Mouse (Mus musculus): ENCODE results near the gene Foxp2. TPM values are rescaled to one million over a fixed set of nuclear protein-coding genes. Genes with fewer than 3 reads are reported as not detected.

Gene Foxp2
- polyA plus RNA-seq (2014; fragmentation: Nextera tagmentation; extraction: Ambion mirVana): 82.6 and 85.7 TPM in 2 replicates

DNA sequence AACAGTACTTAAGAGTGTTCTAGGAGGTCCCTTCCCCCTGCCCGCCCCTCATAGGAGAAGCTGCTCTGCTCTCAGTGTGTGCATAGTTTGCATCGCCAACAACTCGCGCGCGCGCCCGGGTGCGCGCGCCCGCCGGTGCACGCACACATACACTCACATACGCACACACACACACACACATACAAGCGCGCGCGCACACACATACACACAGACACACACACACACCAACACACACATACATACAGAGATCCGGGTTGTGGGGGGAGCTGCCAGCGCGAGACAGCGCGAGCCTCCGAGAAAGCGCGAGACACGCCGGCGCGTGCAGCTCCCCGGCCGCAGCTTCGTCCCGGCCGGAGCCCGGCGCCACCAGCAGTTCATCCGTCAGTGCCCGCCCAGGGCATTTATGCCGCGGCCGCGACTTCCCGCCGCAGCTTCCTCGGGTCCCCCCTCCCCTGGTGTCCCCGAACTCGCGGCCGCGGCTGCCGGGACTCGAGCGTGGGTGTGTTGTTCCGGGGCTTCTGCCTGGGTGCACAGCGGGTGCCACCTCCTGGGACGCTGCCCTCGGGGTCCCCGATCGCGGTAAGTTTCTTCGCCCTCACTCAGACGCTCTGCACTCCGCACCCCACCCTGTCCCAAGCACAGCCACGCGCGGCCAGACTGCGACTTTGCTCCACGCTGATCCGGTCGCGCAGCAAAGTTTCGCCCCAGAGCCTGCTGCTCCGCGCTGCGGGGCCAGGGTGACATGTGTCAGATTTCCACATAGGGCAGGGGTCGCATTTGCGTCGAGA, at the start of gene Foxp2:
Gene Foxp2 (plus strand): TSS at position 167 of the 788 bp plus-strand sequence.
- Histone ChIP-seq H3K27me3 (ENCODE audit: insufficient read depth, low read length) (peaks cover 8% of the 10 kb centered on the region; the same call in 1 of the 2 replicates), H3K9ac (peak within 1 kb of the TSS; percentile 94), H3K36me3 (ENCODE audit: insufficient read depth) (no peaks in the 10 kb centered on the region), H3K4me1 (ENCODE audit: insufficient read depth) (peaks cover 7% of the 10 kb centered on the region), H3K4me2 (peak within 1 kb of the TSS; percentile 91), H3K4me3 (ENCODE audit: low read depth, low read length) (peak within 1 kb of the TSS; percentile 58), H3K27ac (ENCODE audit: low read depth) (peak within 1 kb of the TSS; percentile 98), H3K9me3 (ENCODE audit: low read depth, low read length) (no peaks in the 10 kb centered on the region)
- no peak for TF ChIP-seq CTCF (IDR thresholded peaks at IDR 0.05; ENCODE audit: low read depth)
- ATAC-seq (ENCODE audit: insufficient read depth) (peak; percentile 83), DNase-seq (peak; percentile 86)
- WGBS: under 1% methylated on average over 80 of the region's 80 CpGs

- Histone ChIP-seq H3K27ac (ENCODE audit: low read depth) (no peak overlapping the region), H3K9me3 (ENCODE audit: low read depth, low read length) (no peaks in the 10 kb centered on the region), H3K9ac (no peak overlapping the region), H3K4me2 (no peak overlapping the region), H3K36me3 (ENCODE audit: insufficient read depth) (no peaks in the 10 kb centered on the region), H3K4me1 (ENCODE audit: insufficient read depth) (no peaks in the 10 kb centered on the region), H3K27me3 (ENCODE audit: insufficient read depth, low read length) (no peaks in the 10 kb centered on the region), H3K4me3 (ENCODE audit: low read depth, low read length) (no peak overlapping the region)
- ATAC-seq (ENCODE audit: insufficient read depth): no peak
- no peak for DNase-seq
- TF ChIP-seq CTCF (IDR thresholded peaks at IDR 0.05; ENCODE audit: low read depth): no peak
Observed at GRCm38 (mm10) chr6:14885199-14885598, 15.9 kb upstream of the Foxp2 start.

DNA sequence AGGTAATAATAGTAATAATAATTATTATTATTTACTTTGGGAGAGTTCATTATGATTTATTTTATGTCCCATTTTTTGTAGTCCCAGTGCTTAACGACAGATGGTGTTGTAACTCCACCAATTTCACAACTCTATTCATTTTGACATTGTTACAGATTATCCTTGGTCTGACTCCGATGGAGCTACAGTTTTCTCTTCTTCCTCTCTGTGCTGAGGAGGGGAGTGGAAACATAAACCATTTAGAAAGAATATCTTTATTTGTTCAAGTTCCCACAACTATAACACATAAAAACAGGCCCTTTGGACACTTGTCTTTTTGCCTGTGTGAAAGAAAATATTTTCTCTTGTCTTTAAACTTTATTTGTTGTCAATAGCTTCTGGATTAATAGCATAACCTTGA, 4.1 kb upstream of the Foxp2 start:
- Histone ChIP-seq H3K4me1 (ENCODE audit: insufficient read depth) (peaks cover 4% of the 10 kb centered on the region), H3K27me3 (ENCODE audit: insufficient read depth, low read length) (peaks cover 8% of the 10 kb centered on the region; the same call in 1 of the 2 replicates), H3K27ac (ENCODE audit: low read depth) (no peak overlapping the region), H3K9ac (no peak overlapping the region), H3K36me3 (ENCODE audit: insufficient read depth) (no peaks in the 10 kb centered on the region), H3K9me3 (ENCODE audit: low read depth, low read length) (no peaks in the 10 kb centered on the region), H3K4me2 (no peak overlapping the region), H3K4me3 (ENCODE audit: low read depth, low read length) (no peak overlapping the region)
- ATAC-seq (ENCODE audit: insufficient read depth) (no peak), DNase-seq (peak; percentile 76)
- WGBS: 2% methylated on average over 2 of the region's 2 CpGs
- peak; percentile 56 for TF ChIP-seq CTCF (IDR thresholded peaks at IDR 0.05; ENCODE audit: low read depth)

DNA sequence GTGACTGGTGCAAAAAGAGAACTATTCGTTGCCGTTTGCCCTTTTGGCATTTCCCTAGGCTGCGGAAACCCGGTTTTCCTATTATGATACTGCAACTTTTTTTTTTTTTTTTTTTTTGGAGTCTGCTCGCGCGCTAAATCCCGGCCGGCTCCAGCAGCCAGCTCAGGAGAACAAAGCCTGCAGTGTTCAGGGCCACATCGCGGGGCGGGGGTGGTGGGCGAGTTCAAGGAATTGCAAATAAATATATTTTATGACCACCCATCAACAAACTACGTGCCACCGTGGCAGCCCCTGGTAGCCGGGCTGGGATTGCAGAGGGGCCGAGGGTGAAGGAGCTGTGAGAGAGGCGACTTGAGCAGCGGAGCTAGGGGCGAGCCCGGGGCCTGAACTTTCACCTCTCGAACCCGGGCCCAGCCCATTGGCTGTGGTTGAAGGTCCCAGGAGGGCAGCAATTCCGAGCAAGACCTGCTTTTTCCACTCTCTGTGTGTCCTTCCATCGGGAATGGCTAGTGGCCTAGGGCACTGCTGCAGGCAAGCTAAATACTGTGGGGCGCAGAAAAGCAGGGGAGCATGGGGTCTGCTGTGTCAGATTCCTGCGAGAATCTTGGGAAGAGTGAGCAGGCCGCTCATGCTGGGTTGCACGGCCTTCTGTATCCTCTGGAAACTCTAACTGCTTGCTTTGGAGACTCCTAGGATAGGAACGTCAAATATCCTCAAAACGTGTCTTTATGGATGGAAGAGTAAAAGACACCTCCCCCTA, 2.9 kb upstream of the Foxp2 start:
- H3K27me3 ChIP-seq (ENCODE audit: insufficient read depth, low read length): peaks cover 8% of the 10 kb centered on the region; the same call in 1 of the 2 replicates
- TF ChIP-seq CTCF (IDR thresholded peaks at IDR 0.05; ENCODE audit: low read depth): no peak
- peak; percentile 4; the same call in 1 of the 2 replicates for ATAC-seq (ENCODE audit: insufficient read depth)
- peak overlapping the region; percentile 91 for H3K4me2 ChIP-seq
- H3K4me3 ChIP-seq (ENCODE audit: low read depth, low read length): peak overlapping the region; percentile 58
- H3K4me1 ChIP-seq (ENCODE audit: insufficient read depth): peaks cover 4% of the 10 kb centered on the region
- DNase-seq: peak; percentile 60
- peak overlapping the region; percentile 94 for H3K9ac ChIP-seq
- peak overlapping the region; percentile 98 for H3K27ac ChIP-seq (ENCODE audit: low read depth)
- H3K36me3 ChIP-seq (ENCODE audit: insufficient read depth): no peaks in the 10 kb centered on the region
- 6% methylated on average over 31 of the region's 31 CpGs for WGBS
- H3K9me3 ChIP-seq (ENCODE audit: low read depth, low read length): no peaks in the 10 kb centered on the region

GRCm38 (mm10) chr6:14899021-14899610, 2.0 kb upstream of the Foxp2 start:
- ATAC-seq (ENCODE audit: insufficient read depth) (no peak), DNase-seq (peak; percentile 41)
- Histone ChIP-seq H3K4me2 (peak overlapping the region; percentile 91), H3K36me3 (ENCODE audit: insufficient read depth) (no peaks in the 10 kb centered on the region), H3K4me1 (ENCODE audit: insufficient read depth) (peaks cover 4% of the 10 kb centered on the region), H3K27ac (ENCODE audit: low read depth) (peak overlapping the region; percentile 98), H3K9me3 (ENCODE audit: low read depth, low read length) (no peaks in the 10 kb centered on the region), H3K27me3 (ENCODE audit: insufficient read depth, low read length) (peaks cover 8% of the 10 kb centered on the region; the same call in 1 of the 2 replicates), H3K9ac (peak overlapping the region; percentile 94), H3K4me3 (ENCODE audit: low read depth, low read length) (peak overlapping the region; percentile 58)
- peak; percentile 14; the same call in 1 of the 2 replicates for TF ChIP-seq CTCF (IDR thresholded peaks at IDR 0.05; ENCODE audit: low read depth)
- 12% methylated on average over 19 of the region's 19 CpGs for WGBS

DNA sequence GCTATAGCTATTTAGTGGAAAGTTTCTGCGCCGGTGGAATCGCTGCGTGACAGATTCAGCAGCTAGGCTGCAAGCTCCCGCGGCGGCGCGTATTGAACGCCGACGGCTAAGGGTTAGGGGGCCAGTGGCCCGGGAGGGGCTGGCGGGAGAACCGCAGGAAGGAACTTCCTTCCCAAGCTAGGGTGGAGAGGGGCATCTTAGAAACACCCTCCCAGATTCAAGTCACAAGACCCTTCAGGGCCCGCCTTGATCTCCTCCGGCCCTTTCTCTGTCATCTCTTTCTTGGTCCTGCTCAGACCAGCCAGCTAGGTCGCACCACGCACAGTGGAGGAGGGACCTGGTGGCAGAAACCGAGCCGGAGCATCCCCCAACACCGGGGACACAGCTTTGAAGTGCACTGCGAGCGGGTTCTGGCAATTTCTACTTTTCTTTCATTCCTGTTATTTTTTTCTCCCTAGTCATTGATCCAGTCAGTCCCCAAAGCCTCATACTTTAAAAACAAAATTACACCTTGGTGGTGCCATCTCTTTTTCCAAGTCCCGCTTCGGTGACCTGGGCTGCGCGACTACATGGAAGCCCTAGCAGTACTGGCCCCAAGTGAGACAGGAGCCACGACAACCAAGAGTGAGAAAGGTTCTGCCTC, 1.1 kb upstream of the Foxp2 start:
- Histone ChIP-seq H3K27me3 (ENCODE audit: insufficient read depth, low read length) (peaks cover 8% of the 10 kb centered on the region; the same call in 1 of the 2 replicates), H3K27ac (ENCODE audit: low read depth) (peak overlapping the region; percentile 98), H3K36me3 (ENCODE audit: insufficient read depth) (no peaks in the 10 kb centered on the region), H3K4me3 (ENCODE audit: low read depth, low read length) (peak overlapping the region; percentile 58), H3K9ac (peak overlapping the region; percentile 94), H3K4me2 (peak overlapping the region; percentile 91), H3K4me1 (ENCODE audit: insufficient read depth) (peaks cover 4% of the 10 kb centered on the region), H3K9me3 (ENCODE audit: low read depth, low read length) (no peaks in the 10 kb centered on the region)
- under 1% methylated on average over 29 of the region's 29 CpGs for WGBS
- no peak for TF ChIP-seq CTCF (IDR thresholded peaks at IDR 0.05; ENCODE audit: low read depth)
- DNase-seq (peak; percentile 62), ATAC-seq (ENCODE audit: insufficient read depth) (peak; percentile 39; the same call in 1 of the 2 replicates)
